Mouse (Mus musculus): ENCODE data around the gene Bcl2l10. TPM values are rescaled to one million over a fixed set of nuclear protein-coding genes. Genes with fewer than 3 reads are reported as not detected.

The Bcl2l10 gene
- polyA plus RNA-seq, 1 experiment from 2014 or later, result not detected

DNA sequence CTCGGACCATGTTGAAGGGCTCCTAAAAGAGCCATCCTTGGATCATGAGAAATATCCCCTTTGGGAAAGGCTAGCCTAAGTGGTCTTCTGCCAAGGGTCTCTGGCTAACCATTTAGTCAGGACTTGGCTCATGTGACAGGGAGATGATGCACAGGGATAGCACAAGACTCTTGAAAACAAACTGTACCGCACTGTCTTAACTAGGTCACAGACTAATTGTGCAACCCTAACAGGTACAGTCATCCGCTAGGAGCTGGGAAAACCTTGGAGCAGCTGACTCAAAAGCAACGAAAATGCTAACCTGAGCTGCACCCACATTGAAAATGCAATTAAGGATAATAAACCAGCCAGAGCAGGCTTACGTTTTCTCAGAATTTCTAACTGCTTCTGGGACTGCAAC, 18.6 kb downstream of the Bcl2l10 start:
- no peaks in the 10 kb centered on the region for H3K27me3 ChIP-seq (replicated peaks; ENCODE audit: control insufficient read depth, insufficient read depth, low read length)
- no peak overlapping the region for H3K27ac ChIP-seq (ENCODE audit: low read depth, low read length)
- no peak overlapping the region for H3K9ac ChIP-seq (ENCODE audit: low read depth, low read length)
- H3K9me3 ChIP-seq (ENCODE audit: control insufficient read depth), result no peaks in the 10 kb centered on the region
- no peak for TF ChIP-seq CTCF (IDR thresholded peaks at IDR 0.05; ENCODE audit: low read depth)
- no peak for ATAC-seq
- no peak overlapping the region for H3K4me3 ChIP-seq (ENCODE audit: low read depth, low read length)
- WGBS, result 44% methylated on average over 5 of the region's 5 CpGs
- no peak overlapping the region for H3K4me2 ChIP-seq (replicated peaks; ENCODE audit: low read depth)
- no peaks in the 10 kb centered on the region; the same call in 1 of the 2 replicates for H3K4me1 ChIP-seq (replicated peaks; ENCODE audit: control insufficient read depth, insufficient read depth, low read length)
- no peaks in the 10 kb centered on the region for H3K36me3 ChIP-seq (ENCODE audit: control insufficient read depth, insufficient read depth)

GRCm38 (mm10) chr9:75368779-75369178, 21.2 kb downstream of the Bcl2l10 start:
- TF ChIP-seq CTCF (IDR thresholded peaks at IDR 0.05; ENCODE audit: low read depth), result no peak
- no peak overlapping the region for H3K9ac ChIP-seq (ENCODE audit: low read depth, low read length)
- H3K36me3 ChIP-seq (ENCODE audit: control insufficient read depth, insufficient read depth), result no peaks in the 10 kb centered on the region
- whole genome bisulfite sequencing, result 74% methylated on average over 3 of the region's 3 CpGs
- no peak for ATAC-seq
- no peaks in the 10 kb centered on the region; the same call in 1 of the 2 replicates for H3K4me1 ChIP-seq (replicated peaks; ENCODE audit: control insufficient read depth, insufficient read depth, low read length)
- no peak overlapping the region for H3K27ac ChIP-seq (ENCODE audit: low read depth, low read length)
- no peak overlapping the region for H3K4me2 ChIP-seq (replicated peaks; ENCODE audit: low read depth)
- H3K4me3 ChIP-seq (ENCODE audit: low read depth, low read length), result no peak overlapping the region
- no peaks in the 10 kb centered on the region for H3K27me3 ChIP-seq (replicated peaks; ENCODE audit: control insufficient read depth, insufficient read depth, low read length)
- H3K9me3 ChIP-seq (ENCODE audit: control insufficient read depth), result no peaks in the 10 kb centered on the region

DNA sequence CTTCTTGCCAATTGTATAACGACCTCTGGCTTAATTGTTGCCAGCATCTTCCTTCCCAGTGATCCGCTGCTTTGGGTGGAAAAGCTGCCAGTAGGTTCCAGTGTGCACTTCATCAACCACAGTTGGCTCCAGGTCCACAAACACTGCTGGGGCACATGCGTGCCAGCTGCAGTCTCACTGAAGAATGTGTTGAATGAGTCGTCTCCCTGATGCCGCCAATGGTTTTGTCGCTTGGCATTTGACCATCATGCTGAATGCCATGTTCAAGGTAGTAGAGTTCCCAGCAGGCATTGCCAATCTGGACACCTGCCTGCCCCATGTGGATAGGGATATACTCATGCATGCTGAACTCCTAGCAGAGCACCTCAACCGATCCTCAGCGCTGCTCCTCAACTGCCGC, 28.0 kb downstream of the Bcl2l10 start:
- Histone ChIP-seq H3K27me3 (replicated peaks; ENCODE audit: control insufficient read depth, insufficient read depth, low read length) (no peaks in the 10 kb centered on the region), H3K4me1 (replicated peaks; ENCODE audit: control insufficient read depth, insufficient read depth, low read length) (no peaks in the 10 kb centered on the region), H3K36me3 (ENCODE audit: control insufficient read depth, insufficient read depth) (no peaks in the 10 kb centered on the region), H3K4me2 (replicated peaks; ENCODE audit: low read depth) (no peak overlapping the region), H3K9ac (ENCODE audit: low read depth, low read length) (no peak overlapping the region), H3K4me3 (ENCODE audit: low read depth, low read length) (no peak overlapping the region), H3K9me3 (ENCODE audit: control insufficient read depth) (no peaks in the 10 kb centered on the region), H3K27ac (ENCODE audit: low read depth, low read length) (no peak overlapping the region)
- no peak for TF ChIP-seq CTCF (IDR thresholded peaks at IDR 0.05; ENCODE audit: low read depth)
- no peak for ATAC-seq
- 95% methylated on average over 9 of the region's 9 CpGs for WGBS

DNA sequence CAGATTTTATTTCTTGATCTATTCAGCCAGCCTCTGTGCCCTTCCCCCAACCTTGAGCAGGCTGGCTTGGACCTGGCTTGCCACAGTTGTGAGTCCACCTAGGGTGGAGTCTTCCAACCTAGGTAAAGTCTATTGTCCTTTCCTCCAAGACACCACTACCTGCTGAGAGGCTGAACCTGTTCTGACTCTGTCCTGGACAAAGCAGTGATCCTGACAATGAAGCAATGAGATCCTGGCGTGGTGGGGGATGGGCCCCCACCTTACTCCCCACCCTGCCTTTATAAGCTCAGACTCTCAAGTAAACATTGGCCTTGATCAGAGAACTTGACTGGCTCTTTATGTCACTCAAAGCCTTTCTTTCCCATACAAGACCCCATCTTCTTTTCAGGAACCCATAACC, 28.9 kb downstream of the Bcl2l10 start:
- Histone ChIP-seq H3K4me2 (replicated peaks; ENCODE audit: low read depth) (no peak overlapping the region), H3K27me3 (replicated peaks; ENCODE audit: control insufficient read depth, insufficient read depth, low read length) (no peaks in the 10 kb centered on the region), H3K4me3 (ENCODE audit: low read depth, low read length) (no peak overlapping the region), H3K27ac (ENCODE audit: low read depth, low read length) (no peak overlapping the region), H3K9me3 (ENCODE audit: control insufficient read depth) (no peaks in the 10 kb centered on the region), H3K36me3 (ENCODE audit: control insufficient read depth, insufficient read depth) (no peaks in the 10 kb centered on the region), H3K4me1 (replicated peaks; ENCODE audit: control insufficient read depth, insufficient read depth, low read length) (no peaks in the 10 kb centered on the region), H3K9ac (ENCODE audit: low read depth, low read length) (no peak overlapping the region)
- no peak for ATAC-seq
- 67% methylated on average over 1 of the region's 1 CpGs for WGBS
- no peak for TF ChIP-seq CTCF (IDR thresholded peaks at IDR 0.05; ENCODE audit: low read depth)

DNA sequence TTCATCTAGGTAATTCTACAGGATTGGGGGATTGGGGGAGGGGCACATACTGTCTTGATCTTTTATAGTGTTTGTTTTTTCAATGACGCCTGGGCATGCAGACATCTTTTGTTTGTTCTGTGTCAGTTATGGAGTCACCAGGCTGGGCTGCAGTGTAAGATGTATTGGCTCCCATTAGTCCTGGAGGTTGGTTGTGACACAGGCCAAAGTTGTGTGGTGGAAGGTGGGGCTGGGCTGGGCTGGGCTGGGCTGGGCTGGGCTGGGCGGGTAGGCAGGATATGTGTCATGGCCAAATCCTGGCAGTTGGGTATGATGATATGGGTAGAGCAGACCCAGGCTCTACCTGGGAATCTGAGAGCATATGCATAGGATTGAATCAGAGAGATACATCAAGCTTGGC, 31.2 kb downstream of the Bcl2l10 start:
- no peak for TF ChIP-seq CTCF (IDR thresholded peaks at IDR 0.05; ENCODE audit: low read depth)
- H3K4me1 ChIP-seq (replicated peaks; ENCODE audit: control insufficient read depth, insufficient read depth, low read length), result no peaks in the 10 kb centered on the region
- no peaks in the 10 kb centered on the region for H3K27me3 ChIP-seq (replicated peaks; ENCODE audit: control insufficient read depth, insufficient read depth, low read length)
- no peak overlapping the region for H3K4me3 ChIP-seq (ENCODE audit: low read depth, low read length)
- H3K36me3 ChIP-seq (ENCODE audit: control insufficient read depth, insufficient read depth), result no peaks in the 10 kb centered on the region
- no peaks in the 10 kb centered on the region for H3K9me3 ChIP-seq (ENCODE audit: control insufficient read depth)
- no peak overlapping the region for H3K4me2 ChIP-seq (replicated peaks; ENCODE audit: low read depth)
- H3K27ac ChIP-seq (ENCODE audit: low read depth, low read length), result no peak overlapping the region
- no peak overlapping the region for H3K9ac ChIP-seq (ENCODE audit: low read depth, low read length)
- 64% methylated on average over 2 of the region's 2 CpGs for WGBS
- ATAC-seq, result peak; percentile 41; the same call in 1 of the 2 replicates

- no peak overlapping the region for H3K9ac ChIP-seq (ENCODE audit: low read depth, low read length)
- no peak overlapping the region for H3K27ac ChIP-seq (ENCODE audit: low read depth, low read length)
- TF ChIP-seq CTCF (IDR thresholded peaks at IDR 0.05; ENCODE audit: low read depth), result no peak
- no peak overlapping the region for H3K4me2 ChIP-seq (replicated peaks; ENCODE audit: low read depth)
- no peak overlapping the region for H3K4me3 ChIP-seq (ENCODE audit: low read depth, low read length)
- H3K27me3 ChIP-seq (replicated peaks; ENCODE audit: control insufficient read depth, insufficient read depth, low read length), result no peaks in the 10 kb centered on the region
- WGBS, result 90% methylated on average over 14 of the region's 14 CpGs
- no peaks in the 10 kb centered on the region for H3K4me1 ChIP-seq (replicated peaks; ENCODE audit: control insufficient read depth, insufficient read depth, low read length)
- no peaks in the 10 kb centered on the region for H3K9me3 ChIP-seq (ENCODE audit: control insufficient read depth)
- no peak for ATAC-seq
- peaks cover 10% of the 10 kb centered on the region; the same call in 1 of the 2 replicates for H3K36me3 ChIP-seq (ENCODE audit: control insufficient read depth, insufficient read depth)
These were observed 35.3 kb downstream of the Bcl2l10 start for GRCm38 (mm10) chr9:75382825-75383224.

GRCm38 (mm10) chr9:75383785-75384184, 36.2 kb downstream of the Bcl2l10 start:
- no peak for ATAC-seq
- Histone ChIP-seq H3K4me2 (replicated peaks; ENCODE audit: low read depth) (no peak overlapping the region), H3K27me3 (replicated peaks; ENCODE audit: control insufficient read depth, insufficient read depth, low read length) (no peaks in the 10 kb centered on the region), H3K36me3 (ENCODE audit: control insufficient read depth, insufficient read depth) (peaks cover 15% of the 10 kb centered on the region), H3K4me1 (replicated peaks; ENCODE audit: control insufficient read depth, insufficient read depth, low read length) (no peaks in the 10 kb centered on the region), H3K9ac (ENCODE audit: low read depth, low read length) (no peak overlapping the region), H3K9me3 (ENCODE audit: control insufficient read depth) (no peaks in the 10 kb centered on the region), H3K27ac (ENCODE audit: low read depth, low read length) (0 out of 2 replicates have a peak overlapping the region, but pooled peaks have one; percentile 15), H3K4me3 (ENCODE audit: low read depth, low read length) (no peak overlapping the region)
- 83% methylated on average over 9 of the region's 9 CpGs for WGBS
- TF ChIP-seq CTCF (IDR thresholded peaks at IDR 0.05; ENCODE audit: low read depth), result peak; percentile 34; the same call in 1 of the 2 replicates

Measured in intestine, postnatal 0 days (tissue).